Mouse (Mus musculus) forebrain, embryonic 14.5 days (tissue): ENCODE data around the gene Lmntd1. TPM values are rescaled to one million over a fixed set of nuclear protein-coding genes. Genes with fewer than 3 reads are reported as not detected.
A peak's percentile ranks its signal among the peaks of the same experiment; 100 is the strongest.
"Not testable (repeated sequence)": the region's sequence is repeated elsewhere in the genome, so short reads cannot be mapped to it uniquely, and the experiment has no call there.

Source experiments
- ATAC-seq: fragments of 200-750 bp; cut with Nextera tagmentation; 2 replicates; pipeline ENCODE4 v1.8.0; 2017; ENCODE audit warnings: mild to moderate bottlenecking, moderate library complexity
- DNase-seq: peaks from one replicate; pipeline ENCODE4 v3.0.0-alpha.2; 2015; ENCODE audit warnings: low spot score
- H3K27ac ChIP-seq: fragments of 300-500 bp; sonication (generic); 2 replicates; pipeline ENCODE4 v1.5.1; 2014; ENCODE audit warnings: low read depth, mild to moderate bottlenecking, control low read depth, low read length, moderate library complexity
- H3K27me3 ChIP-seq: fragments of 300-500 bp; sonication (generic); replicated peaks from 2 replicates; pipeline ENCODE4 v1.6.1; 2014; ENCODE audit warnings: low read length, control low read depth, mixed read lengths; ENCODE audit not compliant: control insufficient read depth, insufficient read depth
- H3K36me3 ChIP-seq: fragments of 300-500 bp; sonication (generic); 2 replicates; pipeline ENCODE4 v1.6.1; 2014; ENCODE audit warnings: low read length, control low read depth; ENCODE audit not compliant: control insufficient read depth, insufficient read depth
- H3K4me1 ChIP-seq: fragments of 300-500 bp; sonication (generic); 2 replicates; pipeline ENCODE4 v1.6.1; 2014; ENCODE audit warnings: antibody characterized with exemption, low read length, control low read depth; ENCODE audit not compliant: control insufficient read depth, insufficient read depth
- H3K4me2 ChIP-seq: fragments of 300-500 bp; sonication (generic); 2 replicates; pipeline ENCODE4 v1.6.1; 2014; ENCODE audit warnings: mild to moderate bottlenecking, control low read depth, low read length
- H3K4me3 ChIP-seq: fragments of 300-500 bp; sonication (generic); 2 replicates; pipeline ENCODE4 v1.5.1; 2014; ENCODE audit warnings: low read depth, low read length, control low read depth
- H3K9ac ChIP-seq: fragments of 300-500 bp; sonication (generic); 2 replicates; pipeline ENCODE4 v1.6.1; 2014; ENCODE audit warnings: mild to moderate bottlenecking, low read length, control low read depth, moderate library complexity
- H3K9me3 ChIP-seq: fragments of 300-500 bp; sonication (generic); replicated peaks from 2 replicates; pipeline ENCODE4 v1.6.1; 2016; ENCODE audit warnings: low read length, control low read depth, mixed read lengths; ENCODE audit not compliant: control insufficient read depth
- WGBS: fragments of 180-500 bp; shearing (Covaris S2); extraction: QIAGEN DNeasy Blood & Tissue Kit; methylation state at CpG from one replicate; pipeline ENCODE4 v1.1.7; 2014; 5-methylcytosine and 5-hydroxymethylcytosine counted together
- polyA plus RNA-seq: library from polyadenylated mRNA; unstranded; fragments of >200 nt; fragmentation: Nextera tagmentation; extraction: Ambion mirVana; gene quantifications from 2 replicates; pipeline ENCODE4 v1.2.1, GENCODE M21; 2014

The Lmntd1 gene
- polyA plus RNA-seq, 1 experiment from 2014 or later = 0.93 TPM

GRCm38 (mm10) chr6:145340657-145341146 is 273.4 kb downstream of the Lmntd1 start:
- Histone ChIP-seq H3K4me3 (peak overlapping the region; percentile 41), H3K9me3 (no peaks in the 10 kb centered on the region), H3K27me3 (0 out of 2 replicates have a peak, but pooled peaks cover 5% of the 10 kb centered on the region), H3K27ac (peak overlapping the region; percentile 72), H3K36me3 (no peaks in the 10 kb centered on the region), H3K4me2 (peak overlapping the region; percentile 65), H3K4me1 (0 out of 2 replicates have a peak, but pooled peaks cover 5% of the 10 kb centered on the region), H3K9ac (peak overlapping the region; percentile 61)
- DNase-seq (peak; percentile 97), ATAC-seq (peak; percentile 96)
- WGBS = 2% methylated on average over 37 of the region's 37 CpGs

DNA sequence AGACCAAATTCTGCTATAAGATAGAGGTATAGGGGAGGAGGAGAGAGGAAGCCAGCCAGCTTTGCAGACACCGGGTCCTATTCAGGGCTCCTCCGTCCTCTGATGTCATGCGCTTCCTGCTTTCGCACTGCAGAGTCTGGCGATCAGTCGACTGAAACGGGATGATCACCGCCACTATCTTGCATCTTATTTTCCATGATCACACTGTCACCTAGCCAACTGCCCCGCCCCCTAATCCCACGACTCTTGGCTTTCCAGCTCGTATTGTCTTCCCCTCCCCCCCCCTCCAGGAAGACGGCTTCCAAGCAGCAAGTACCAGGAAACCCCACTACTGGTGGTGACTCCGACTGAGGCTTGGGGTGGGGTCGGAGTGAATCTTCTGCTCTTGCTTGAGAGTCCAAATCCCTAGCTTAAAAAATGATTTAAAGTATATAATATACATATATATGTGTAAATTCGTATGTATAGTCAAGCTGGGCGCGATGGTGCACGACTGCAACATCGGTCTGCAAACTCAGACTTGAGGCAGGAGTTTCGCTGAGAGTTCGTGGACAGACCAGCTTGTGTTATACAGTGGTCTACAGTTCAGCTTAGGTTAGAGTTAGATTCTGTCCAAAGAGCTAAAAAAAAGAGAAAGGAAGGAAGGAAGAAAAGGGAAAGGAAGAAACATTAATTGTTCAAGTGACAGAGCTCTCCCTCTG is 274.0 kb downstream of the Lmntd1 start:
- H3K27ac ChIP-seq = peak overlapping the region; percentile 72
- H3K4me3 ChIP-seq = peak overlapping the region; percentile 41
- ATAC-seq (peak; percentile 37), DNase-seq (peak; percentile 74)
- no peaks in the 10 kb centered on the region for H3K36me3 ChIP-seq
- H3K4me2 ChIP-seq = peak overlapping the region; percentile 65
- 0 out of 2 replicates have a peak, but pooled peaks cover 5% of the 10 kb centered on the region for H3K4me1 ChIP-seq
- H3K9ac ChIP-seq = peak overlapping the region; percentile 61
- WGBS = under 1% methylated on average over 21 of the region's 21 CpGs
- H3K27me3 ChIP-seq = 0 out of 2 replicates have a peak, but pooled peaks cover 5% of the 10 kb centered on the region
- no peaks in the 10 kb centered on the region for H3K9me3 ChIP-seq

DNA sequence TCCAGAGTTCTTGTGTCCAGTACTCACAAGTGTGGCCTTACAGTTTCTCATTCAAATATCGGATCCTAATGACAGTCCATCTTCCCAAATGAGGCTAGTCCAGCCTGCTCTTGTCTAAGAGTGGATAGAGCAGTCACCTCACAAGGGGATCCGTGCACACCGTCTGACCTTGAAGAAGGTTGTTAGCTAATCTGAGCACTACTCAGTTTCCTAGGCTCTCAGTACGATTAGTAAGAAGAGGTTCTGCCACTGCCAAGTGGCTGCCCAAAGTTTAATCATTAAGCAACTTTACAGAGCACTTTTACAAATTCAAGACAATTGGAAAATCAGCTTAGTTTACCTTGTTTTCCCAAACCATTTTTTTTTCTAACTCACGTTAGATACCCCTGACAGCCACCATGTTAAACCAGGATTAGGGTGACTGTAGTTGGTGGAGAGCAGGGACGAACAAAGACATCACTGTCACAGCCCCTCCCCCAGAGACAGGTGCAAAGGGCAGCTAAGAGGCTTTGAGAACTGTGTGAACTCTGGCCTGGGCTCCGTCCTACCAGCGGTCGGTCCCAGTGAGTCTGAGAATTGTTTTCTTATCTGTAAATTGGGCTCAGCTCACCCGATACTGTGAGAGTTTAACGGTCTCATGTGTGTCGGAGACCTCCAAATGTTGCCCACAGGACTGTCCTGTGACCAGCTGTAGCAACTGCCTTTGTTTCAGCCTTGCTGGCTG is 275.4 kb downstream of the Lmntd1 start:
- Histone ChIP-seq H3K4me2 (no peak overlapping the region), H3K27me3 (0 out of 2 replicates have a peak, but pooled peaks cover 5% of the 10 kb centered on the region), H3K4me1 (0 out of 2 replicates have a peak, but pooled peaks cover 5% of the 10 kb centered on the region), H3K9me3 (no peaks in the 10 kb centered on the region), H3K27ac (no peak overlapping the region), H3K9ac (no peak overlapping the region), H3K4me3 (no peak overlapping the region), H3K36me3 (no peaks in the 10 kb centered on the region)
- 35% methylated on average over 12 of the region's 12 CpGs for WGBS
- ATAC-seq (no peak), DNase-seq (no peak)

- not testable (repeated sequence) for DNase-seq, ATAC-seq, H3K27ac ChIP-seq, H3K9me3 ChIP-seq, H3K27me3 ChIP-seq, H3K4me1 ChIP-seq, H3K4me2 ChIP-seq, H3K4me3 ChIP-seq, H3K36me3 ChIP-seq, H3K9ac ChIP-seq
- 95% methylated on average over 6 of the region's 6 CpGs for WGBS
Measured at GRCm38 (mm10) chr6:145337521-145337920, 276.6 kb downstream of the Lmntd1 start.

DNA sequence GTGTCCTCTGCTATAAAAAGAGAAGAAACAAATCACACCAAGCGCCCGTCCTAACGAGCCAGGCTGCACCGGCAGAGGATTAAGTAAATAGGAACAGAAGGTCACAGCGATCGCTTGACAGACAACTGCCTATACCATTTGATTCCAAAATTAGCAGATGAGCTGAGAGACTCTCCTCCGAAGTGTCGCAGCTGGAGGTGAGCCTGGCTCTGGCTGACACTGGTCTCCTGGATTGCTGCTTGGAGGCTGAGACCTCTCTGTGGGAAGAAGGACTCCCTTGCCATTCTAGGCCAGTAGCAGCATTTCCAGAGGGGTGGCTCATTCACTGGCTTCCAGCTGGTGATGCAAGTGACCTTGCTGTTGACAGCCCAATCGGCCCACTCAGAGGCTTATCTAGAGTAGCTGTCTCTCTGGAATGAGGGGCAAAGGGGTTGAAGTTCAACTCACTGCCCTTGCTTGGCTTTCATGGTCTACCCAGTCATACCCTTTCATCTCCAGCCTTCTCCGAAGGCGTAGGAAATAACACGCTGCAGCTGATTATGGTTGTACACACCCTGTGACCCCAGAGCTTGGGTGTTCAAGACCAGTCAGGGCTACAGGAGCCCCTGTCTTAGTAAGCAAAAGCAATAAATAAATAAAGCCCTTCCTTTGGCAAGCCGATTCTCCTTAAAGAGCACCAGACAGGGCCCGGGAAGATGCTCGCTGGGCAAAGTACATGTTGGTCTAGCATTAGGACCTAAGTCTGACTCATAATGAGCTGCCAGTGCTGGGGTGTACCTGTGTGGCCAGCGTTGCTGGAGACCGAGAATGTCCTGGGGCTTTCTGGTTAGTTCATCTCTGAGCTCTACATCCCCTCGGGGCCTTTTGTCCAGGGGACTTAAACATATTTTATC is 278.0 kb downstream of the Lmntd1 start:
- WGBS = 70% methylated on average over 18 of the region's 18 CpGs
- Histone ChIP-seq H3K9me3 (no peaks in the 10 kb centered on the region), H3K4me2 (no peak overlapping the region), H3K36me3 (no peaks in the 10 kb centered on the region), H3K4me3 (no peak overlapping the region), H3K27ac (no peak overlapping the region), H3K27me3 (0 out of 2 replicates have a peak, but pooled peaks cover 5% of the 10 kb centered on the region), H3K4me1 (0 out of 2 replicates have a peak, but pooled peaks cover 5% of the 10 kb centered on the region), H3K9ac (no peak overlapping the region)
- ATAC-seq (no peak), DNase-seq (no peak)

DNA sequence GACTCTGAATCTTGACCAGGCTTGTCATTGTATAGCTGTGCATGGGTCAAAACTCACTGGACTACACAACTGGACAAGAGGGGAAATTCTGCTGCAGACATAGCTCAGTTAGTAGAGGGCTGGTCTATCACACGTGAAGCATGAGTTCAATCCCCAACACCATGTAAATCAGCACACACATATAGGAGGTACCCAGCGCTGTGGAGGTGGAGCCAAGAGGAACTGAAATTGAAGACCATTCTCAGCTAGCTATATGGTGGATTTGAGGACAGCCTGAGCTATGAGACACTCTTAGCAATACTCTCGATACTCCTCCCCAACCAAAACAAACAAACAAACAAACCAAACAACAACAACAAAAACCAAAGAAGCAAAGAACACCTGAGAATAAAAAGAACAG is 279.9 kb downstream of the Lmntd1 start:
- 81% methylated on average over 3 of the region's 3 CpGs for WGBS
- Histone ChIP-seq H3K27me3 (0 out of 2 replicates have a peak, but pooled peaks cover 4% of the 10 kb centered on the region), H3K4me3 (no peak overlapping the region), H3K4me2 (no peak overlapping the region), H3K9me3 (no peaks in the 10 kb centered on the region), H3K4me1 (no peaks in the 10 kb centered on the region), H3K27ac (no peak overlapping the region), H3K36me3 (no peaks in the 10 kb centered on the region), H3K9ac (no peak overlapping the region)
- ATAC-seq = no peak
- DNase-seq = no peak

GRCm38 (mm10) chr6:145326141-145326806 is 287.8 kb downstream of the Lmntd1 start:
- Histone ChIP-seq H3K4me1 (no peaks in the 10 kb centered on the region), H3K9ac (no peak overlapping the region), H3K4me2 (no peak overlapping the region), H3K4me3 (no peak overlapping the region), H3K9me3 (no peaks in the 10 kb centered on the region), H3K27ac (no peak overlapping the region), H3K36me3 (no peaks in the 10 kb centered on the region), H3K27me3 (no peaks in the 10 kb centered on the region)
- DNase-seq (no peak), ATAC-seq (no peak)
- 87% methylated on average over 12 of the region's 12 CpGs for WGBS

GRCm38 (mm10) chr6:145325095-145325494 is 289.0 kb downstream of the Lmntd1 start:
- Histone ChIP-seq H3K4me2 (no peak overlapping the region), H3K4me3 (no peak overlapping the region), H3K4me1 (no peaks in the 10 kb centered on the region), H3K36me3 (no peaks in the 10 kb centered on the region), H3K27ac (no peak overlapping the region), H3K9ac (no peak overlapping the region), H3K9me3 (no peaks in the 10 kb centered on the region), H3K27me3 (no peaks in the 10 kb centered on the region)
- DNase-seq (no peak), ATAC-seq (no peak)
- WGBS = 73% methylated on average over 6 of the region's 6 CpGs
